Mouse (Mus musculus) brain, embryonic 14.5 days (tissue): ENCODE measurements at regions not wholly inside any gene's neighbourhood (a gene's known extent, or its start where the extent isn't known, plus 50 kb on each side); places are given as distances from the start of the nearest gene placed in this dataset.

Experiments
- CTCF ChIP-seq: fragments of 200-500 bp; IDR thresholded peaks from 2 replicates; pipeline ENCODE4 v1.5.1; 2012; ENCODE audit warnings: inconsistent platforms, mild to moderate bottlenecking, moderate library complexity, borderline replicate concordance; ENCODE audit not compliant: insufficient read depth, insufficient read length; ENCODE audit errors: extremely low read depth
- POLR2A ChIP-seq: fragments of 200-500 bp; IDR thresholded peaks from 2 replicates; pipeline ENCODE4 v1.6.1; 2012; ENCODE audit warnings: mild to moderate bottlenecking, inconsistent platforms, borderline replicate concordance; ENCODE audit not compliant: poor library complexity, insufficient read depth, insufficient read length, severe bottlenecking; ENCODE audit errors: extremely low read depth

DNA sequence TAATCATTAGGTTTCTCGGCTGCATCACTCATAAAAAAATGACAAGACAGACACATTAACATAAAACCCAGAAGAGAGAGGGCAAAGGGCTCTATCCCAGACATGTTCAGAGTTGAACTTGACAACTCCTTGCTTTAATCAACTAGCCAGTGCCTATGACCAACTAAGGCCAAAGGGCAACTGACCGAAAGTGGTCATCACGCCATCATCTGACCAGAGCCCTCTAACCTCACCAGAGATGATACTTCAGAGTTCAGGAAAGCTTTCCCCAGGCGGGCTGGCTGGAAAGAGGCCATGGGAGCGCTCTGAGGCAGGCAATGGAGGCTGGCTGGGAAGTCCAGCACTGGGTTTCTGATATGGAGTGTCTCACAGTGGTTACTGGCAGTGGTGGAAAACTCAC, 80.6 kb downstream of the Dad1 start:
- TF ChIP-seq CTCF = no peak
- TF ChIP-seq POLR2A = no peak
